Mouse (Mus musculus) heart, adult 18-20 months (tissue): ENCODE data around the gene Vmn2r39. TPM values are rescaled to one million over a fixed set of nuclear protein-coding genes. Genes with fewer than 3 reads are reported as not detected.
"Not testable (repeated sequence)": the region's sequence is repeated elsewhere in the genome, so short reads cannot be mapped to it uniquely, and the experiment has no call there.

ENCODE experiments used
- DNase-seq, 2 experiments: peaks; one replicate each; pipeline ENCODE4 v3.0.0; 2021 to 2022; ENCODE audit warnings: mixed read lengths in 1 of 2
- long read RNA-seq, 2 experiments: library from polyadenylated mRNA; stranded (forward); transcript quantifications; one replicate each; pipeline ENCODE4 v2.0.0; 2021
- total RNA-seq, 2 experiments: library from RNA; stranded (reverse); gene quantifications; 2 replicates each; pipeline ENCODE4 v1.2.3; 2021

The Vmn2r39 gene
- not detected for total RNA-seq
- long read RNA-seq, experiment 1: 0 reads
- long read RNA-seq, experiment 2: 0 reads

DNA sequence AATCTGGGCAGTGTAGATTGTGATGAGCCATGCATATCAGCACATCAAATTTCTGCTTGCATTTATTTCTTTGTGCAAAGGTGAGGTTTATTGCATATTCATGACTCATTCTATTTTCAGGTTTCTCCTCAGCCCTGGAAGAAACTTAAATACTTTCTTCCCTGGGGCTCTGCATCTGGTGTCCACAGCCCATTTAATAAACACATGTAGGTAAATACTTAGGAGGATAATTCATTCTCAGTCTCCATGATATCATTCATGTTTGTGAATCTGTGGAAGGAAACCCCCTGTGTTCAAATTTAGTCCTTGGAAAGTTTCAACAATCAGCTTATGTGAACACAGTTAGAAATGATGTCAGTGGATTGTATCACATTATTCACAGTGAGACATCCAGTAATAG lies at the start of gene Vmn2r39:
Gene Vmn2r39, minus strand, starts transcription at position 101 of the 400 bp plus-strand sequence.
- not testable (repeated sequence) for DNase-seq

DNA sequence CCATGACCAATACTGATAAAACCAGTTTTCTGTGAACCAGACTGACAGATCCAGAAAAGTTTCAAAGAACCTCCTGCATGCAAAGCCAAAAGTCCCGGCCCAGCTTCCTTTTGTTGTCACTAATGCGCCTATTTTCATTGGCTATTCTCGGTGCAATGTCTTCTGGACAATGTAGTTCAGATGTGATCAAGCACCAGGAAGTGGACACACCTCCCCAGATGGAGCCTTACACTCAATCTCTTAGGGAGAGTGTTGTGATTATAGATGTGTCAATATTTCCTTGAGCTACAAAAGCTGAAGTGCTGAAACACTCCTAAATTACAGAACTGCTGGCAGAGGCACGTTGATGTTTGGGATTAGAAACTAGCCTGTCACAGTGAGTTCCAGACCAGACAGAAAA lies 34.8 kb upstream of the Vmn2r39 start:
- DNase-seq: not testable (repeated sequence)

Other genes with a start within 250 kb of the Vmn2r39 start
- gene Vmn2r40, start 99.4 kb downstream of the Vmn2r39 start, total RNA-seq: not detected
- gene Vmn2r38, start 67.1 kb upstream of the Vmn2r39 start, total RNA-seq: not detected
- not detected for gene Vmn2r37, start 192.9 kb upstream of the Vmn2r39 start, total RNA-seq